In genomic region chr5:97046680-97047079, GRCm38 (mm10) we compare ENCODE assay signal across 18 mouse cellular contexts.
"Had no signal": no experiment of that assay in that cellular context is flagged by ENCODE, and none has a peak within 500 bp of the region (broad histone marks: within the 10 kb centered on the region; RNA-seq: fewer than 3 reads in every experiment).

No protein-coding gene starts in this region.

- ATAC-seq: liver, postnatal 0 days; lung, postnatal 0 days; midbrain, embryonic 13.5 days; midbrain, embryonic 15.5 days had no signal

- H3K9me3 ChIP-seq: lung, embryonic 15.5 days; megakaryocyte, embryonic 14.5 days; midbrain, embryonic 13.5 days; midbrain, embryonic 15.5 days; neural tube, embryonic 13.5 days; stomach, embryonic 15.5 days had no signal

- DNase-seq: liver, postnatal 0 days; lung, adult 2 months; lung, postnatal 14 days; lung, postnatal 36 days; right cerebral cortex, postnatal 14 days; thymus, adult 2 months; thymus, postnatal 25 days; thymus, postnatal 4 days had no signal

- H3K36me3 ChIP-seq: lung, embryonic 15.5 days; midbrain, embryonic 15.5 days; stomach, embryonic 15.5 days had no signal

- H3K4me3 ChIP-seq: lung, embryonic 15.5 days; megakaryocyte, embryonic 14.5 days; midbrain, embryonic 13.5 days; midbrain, embryonic 15.5 days; neural tube, embryonic 13.5 days; stomach, embryonic 15.5 days had no signal

- H3K9ac ChIP-seq: liver, postnatal 0 days; lung, embryonic 15.5 days; midbrain, embryonic 13.5 days; midbrain, embryonic 15.5 days; neural tube, embryonic 13.5 days; stomach, embryonic 15.5 days had no signal

- H3K27ac ChIP-seq: lung, embryonic 15.5 days; macrophage; midbrain, embryonic 13.5 days; midbrain, embryonic 15.5 days; neural tube, embryonic 13.5 days; stomach, embryonic 15.5 days; stomach, postnatal 0 days had no signal

- H3K27me3 ChIP-seq: lung, embryonic 15.5 days; megakaryocyte, embryonic 14.5 days; midbrain, embryonic 13.5 days; midbrain, embryonic 15.5 days; neural tube, embryonic 13.5 days; stomach, embryonic 15.5 days had no signal

- H3K4me2 ChIP-seq: lung, embryonic 15.5 days; midbrain, embryonic 11.5 days; midbrain, embryonic 13.5 days; midbrain, embryonic 15.5 days; neural tube, embryonic 13.5 days; stomach, embryonic 15.5 days had no signal

- H3K4me1 ChIP-seq: lung, embryonic 15.5 days; midbrain, embryonic 13.5 days; midbrain, embryonic 15.5 days; neural tube, embryonic 13.5 days; stomach, embryonic 15.5 days had no signal
